Mouse (Mus musculus) urinary bladder, postnatal 25 days (tissue): ENCODE measurements around the gene Snap23.

Source experiments
- DNase-seq: peaks from one replicate; pipeline ENCODE4 v3.0.0; 2022; ENCODE audit warnings: low spot score

The Snap23 gene

GRCm38 (mm10) chr2:120589759-120590158, 22.3 kb downstream of the Snap23 start:
- no peak for DNase-seq

- DNase-seq = no peak
Observed at GRCm38 (mm10) chr2:120592227-120592626, 24.8 kb downstream of the Snap23 start.

DNA sequence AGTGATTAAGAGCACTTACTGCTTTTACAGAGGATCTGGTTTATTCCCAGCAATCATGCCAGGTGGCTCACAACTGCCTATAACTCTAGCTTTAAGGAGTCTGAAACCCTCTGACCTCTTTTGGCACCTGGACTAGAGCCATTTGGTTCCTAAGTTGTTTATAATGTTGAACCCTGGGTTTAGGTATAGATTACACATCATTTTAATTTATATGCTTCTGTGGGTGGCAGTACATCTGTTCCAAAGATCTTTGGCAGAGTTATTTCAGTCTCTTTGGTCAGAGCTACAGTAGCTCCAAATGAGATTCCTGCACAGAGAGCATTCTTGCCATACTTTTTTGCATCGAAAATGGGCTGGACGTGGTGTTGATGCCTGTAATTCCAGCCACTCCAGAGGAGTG, 30.3 kb downstream of the Snap23 start:
- DNase-seq = no peak

- DNase-seq = no peak
Observed at GRCm38 (mm10) chr2:120599506-120599905, 32.0 kb downstream of the Snap23 start.

DNA sequence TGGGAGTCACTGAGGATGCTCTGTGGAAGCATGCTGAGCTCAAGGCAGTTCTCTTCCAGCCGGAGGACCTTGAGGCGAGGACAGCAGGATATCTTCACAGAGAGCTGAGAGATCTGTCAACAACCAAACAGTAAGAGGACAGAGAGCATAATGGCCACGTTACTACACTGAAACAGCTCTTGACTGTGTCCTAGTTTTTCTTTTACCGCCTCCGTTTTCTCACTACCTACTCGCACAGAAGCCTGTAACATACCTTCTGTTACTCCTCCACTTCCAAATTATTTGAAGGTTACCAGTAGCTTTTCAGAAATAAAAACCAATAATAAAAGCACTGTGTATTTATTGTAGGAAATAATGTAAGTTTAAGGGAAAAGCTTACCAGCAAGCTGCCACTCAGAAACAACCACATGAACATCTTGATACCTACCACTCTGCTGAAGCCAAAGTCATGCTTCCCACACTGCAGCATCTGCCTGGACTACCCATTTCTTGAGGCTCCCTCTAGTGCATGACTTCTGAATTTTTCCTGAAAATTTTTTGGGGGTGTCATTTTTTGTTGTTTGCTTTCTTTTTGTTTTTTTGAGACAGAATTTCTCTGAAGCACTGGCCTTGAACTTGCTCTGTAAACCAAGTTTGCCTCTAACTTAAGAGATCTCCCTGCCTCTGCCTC, 38.7 kb downstream of the Snap23 start:
- no peak for DNase-seq

GRCm38 (mm10) chr2:120608830-120609723, 41.6 kb downstream of the Snap23 start, which contains the start of the genes Haus2 and Lrrc57:
Haus2 (plus strand) TSS chr2:120609383.
Lrrc57 (minus strand) TSS chr2:120609520.
- DNase-seq = peak; percentile 92

DNA sequence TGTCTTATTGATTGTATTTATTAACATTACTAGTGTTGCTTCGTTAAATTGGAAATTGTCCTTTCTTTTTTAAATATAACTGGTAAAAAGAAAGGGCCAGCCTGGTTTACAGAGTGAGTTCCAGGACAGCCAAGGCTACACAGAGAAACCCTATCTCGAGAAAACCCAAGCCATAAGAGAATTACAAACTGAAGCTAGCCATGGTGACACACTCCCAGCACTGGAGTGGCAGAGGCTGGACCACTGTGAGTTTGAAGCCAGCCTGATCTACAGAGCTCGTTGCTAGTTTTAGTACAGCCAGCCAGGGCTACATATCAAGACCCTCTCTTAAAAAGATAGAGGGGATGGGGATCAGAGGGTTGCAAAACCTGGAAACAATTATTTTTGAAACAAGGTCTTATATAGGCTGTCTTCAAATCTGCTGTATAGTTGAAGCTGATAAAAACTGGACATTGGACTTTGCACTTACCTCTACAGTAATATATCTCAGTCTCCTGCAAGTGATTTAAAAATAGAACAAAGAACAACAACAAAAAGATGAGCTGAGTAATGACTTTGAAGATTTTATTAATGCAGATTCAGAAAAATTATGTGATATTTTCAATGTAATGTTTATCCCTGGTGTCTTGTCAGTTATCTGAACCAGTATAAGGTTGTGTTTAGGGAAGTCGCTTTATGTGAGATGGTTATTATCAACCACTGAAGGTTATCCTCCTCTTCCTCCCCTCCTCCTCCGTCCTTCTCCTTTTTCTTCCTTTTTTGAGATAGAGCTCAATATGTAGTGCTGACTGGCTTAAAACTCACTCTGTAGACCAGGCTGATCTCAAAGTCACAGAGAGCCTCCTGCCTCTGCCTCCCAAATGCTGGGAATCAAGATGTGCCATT, 49.0 kb downstream of the Snap23 start:
- no peak for DNase-seq

DNA sequence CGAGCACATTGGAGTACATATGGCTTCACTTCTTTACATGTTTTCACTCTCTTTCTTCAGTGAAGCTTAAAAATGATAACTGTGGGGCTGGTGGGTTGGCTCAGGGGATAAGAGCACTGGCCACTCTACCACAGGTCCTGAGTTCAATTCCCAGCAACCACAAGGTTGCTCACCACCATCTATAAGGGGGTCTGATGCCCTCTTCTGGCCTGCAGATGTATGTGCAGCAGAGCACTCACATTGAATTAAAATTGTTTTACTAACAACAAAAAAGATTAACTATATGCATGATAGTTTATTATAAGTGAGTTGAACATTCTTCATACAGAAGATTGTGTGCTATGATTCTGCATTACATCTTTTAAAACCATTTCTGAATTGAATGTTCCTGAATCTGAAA, 52.1 kb downstream of the Snap23 start:
- DNase-seq = no peak

DNA sequence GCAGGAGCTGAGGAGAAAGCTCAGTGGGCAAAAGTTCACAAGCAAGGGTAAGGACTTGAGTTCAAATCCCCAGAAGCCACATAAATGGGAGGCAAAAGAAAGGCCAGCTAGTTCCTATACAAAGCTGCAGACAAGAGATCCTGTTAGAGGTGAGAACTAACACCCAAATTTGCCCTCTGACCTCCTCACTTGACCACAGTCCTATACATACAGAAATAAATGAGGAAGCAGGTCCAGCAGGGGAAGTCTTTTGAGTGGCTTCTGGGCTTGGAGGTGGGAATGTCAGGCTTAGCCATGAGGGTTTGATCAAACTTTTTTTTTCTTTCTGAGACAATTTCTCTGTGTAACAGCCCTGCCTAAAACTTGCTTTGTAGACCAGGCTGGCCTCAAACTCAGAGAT, 55.4 kb downstream of the Snap23 start:
- DNase-seq = no peak

DNA sequence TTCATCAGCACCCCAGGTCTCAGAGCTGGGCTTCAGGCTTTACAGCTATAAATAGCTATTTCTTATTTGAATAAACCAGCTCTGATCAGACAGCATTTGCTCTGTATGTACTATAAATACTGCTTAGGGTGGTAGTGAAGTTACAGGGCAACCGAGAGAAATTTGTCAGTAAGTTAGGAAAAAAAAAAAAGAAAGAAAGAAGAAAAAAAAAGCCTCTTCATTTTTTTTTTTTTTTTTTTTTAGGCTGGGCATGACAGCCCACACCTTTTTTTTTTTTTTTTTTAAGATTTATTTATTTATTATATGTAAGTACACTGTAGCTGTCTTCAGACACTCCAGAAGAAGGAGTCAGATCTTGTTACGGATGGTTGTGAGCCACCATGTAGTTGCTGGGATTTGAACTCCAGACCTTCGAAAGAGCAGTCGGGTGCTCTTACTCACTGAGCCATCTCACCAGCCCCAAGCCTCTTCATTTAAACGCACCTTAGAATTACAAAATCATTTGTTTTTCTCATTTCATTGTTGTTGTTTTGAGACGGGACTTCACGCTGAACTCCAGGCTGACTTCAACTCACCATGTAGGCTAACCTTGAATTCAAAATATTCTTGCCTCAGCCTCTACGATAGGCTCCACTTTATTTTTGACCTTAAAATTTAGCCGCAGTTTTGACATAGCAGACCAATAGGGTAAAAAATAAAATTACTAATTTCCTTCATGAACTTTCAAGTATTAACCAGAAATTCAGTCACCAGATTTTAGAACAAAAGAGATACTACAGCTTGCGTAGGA, 60.8 kb downstream of the Snap23 start:
- DNase-seq = no peak

DNA sequence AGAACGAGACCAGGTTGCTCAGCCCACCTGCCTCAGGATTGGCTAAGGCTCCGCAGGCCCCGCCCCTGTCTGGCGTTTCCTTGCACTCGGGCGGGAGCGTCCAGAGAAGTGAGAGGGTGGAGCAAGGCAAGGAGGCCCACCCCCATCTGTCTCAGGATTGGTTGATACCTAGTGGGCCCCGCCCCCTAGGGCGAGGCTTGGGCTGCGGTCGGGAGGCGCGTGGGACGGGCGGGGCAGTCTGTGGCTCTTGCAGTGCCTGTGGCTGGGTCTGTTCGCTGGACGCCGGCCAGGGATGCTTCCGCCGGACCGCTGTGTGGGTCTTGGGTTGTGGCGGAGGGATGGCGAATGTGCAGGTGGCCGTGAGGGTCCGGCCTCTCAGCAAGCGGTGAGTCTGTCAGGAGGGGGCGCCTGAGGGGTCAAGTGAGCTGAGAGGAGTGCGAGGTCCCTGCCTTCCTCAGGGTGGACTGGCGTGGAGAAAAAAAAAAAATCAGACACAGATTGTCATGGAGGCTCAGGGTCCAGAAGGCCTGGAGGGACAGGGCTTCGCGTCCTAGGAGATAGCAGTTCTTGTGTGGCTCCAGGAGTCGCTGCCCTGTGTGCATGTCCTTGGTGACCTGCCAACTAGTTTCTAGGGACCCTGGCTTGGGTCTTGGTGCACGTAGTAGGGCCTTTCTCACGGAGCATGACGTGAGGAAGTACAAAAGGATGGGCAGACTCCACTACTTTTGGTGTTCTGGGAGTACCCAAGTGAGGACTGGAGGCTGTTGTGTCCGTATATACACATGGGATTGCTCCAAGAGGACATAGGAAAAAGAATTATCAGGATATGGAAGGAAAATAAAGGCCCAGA, 61.6 kb downstream of the Snap23 start, which contains the start of gene Stard9:
TSS of gene Stard9 (plus strand) at position 236 of the 850 bp plus-strand sequence.
- DNase-seq = peak; percentile 91

DNA sequence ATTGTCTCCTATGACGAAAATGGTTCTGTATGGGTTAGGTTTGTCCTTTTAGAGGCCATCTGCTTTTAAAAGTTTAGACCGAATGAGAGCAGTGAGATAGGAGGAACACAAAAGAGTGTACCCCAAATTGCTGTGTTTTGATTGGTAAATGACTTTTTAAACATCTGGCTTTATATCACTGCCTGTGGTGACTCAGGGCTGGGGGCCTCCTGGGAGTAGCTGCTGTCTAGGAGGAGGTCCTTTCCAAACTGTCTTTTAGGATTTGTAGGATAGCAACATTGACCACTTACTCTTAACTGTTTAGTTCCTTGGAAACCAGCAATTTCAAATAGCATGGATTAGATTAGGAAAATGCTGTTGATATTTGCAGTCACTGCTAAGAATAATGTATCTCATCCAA, 62.8 kb downstream of the Snap23 start:
- DNase-seq = no peak

DNA sequence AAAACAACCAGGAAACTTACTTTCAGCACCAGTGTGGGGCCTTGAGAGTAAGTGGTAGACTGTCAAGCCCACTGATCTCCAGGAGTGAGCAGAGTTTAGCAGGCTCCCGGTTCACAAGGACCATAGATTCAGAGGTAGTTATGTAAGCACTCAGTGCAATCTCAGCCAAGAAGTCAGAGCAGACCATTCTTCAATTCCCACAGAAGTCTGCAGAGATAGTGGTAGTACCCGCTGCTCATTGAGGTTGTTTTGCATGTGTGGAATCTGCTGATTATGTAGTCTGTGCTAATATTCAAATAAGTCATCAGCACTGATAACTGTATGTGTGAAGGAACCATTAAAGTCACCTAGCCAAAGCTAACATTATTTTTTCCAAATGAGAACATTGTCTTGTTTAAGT, 63.2 kb downstream of the Snap23 start:
- DNase-seq = no peak

- no peak for DNase-seq
Observed at GRCm38 (mm10) chr2:120631521-120631920, 64.0 kb downstream of the Snap23 start.

DNA sequence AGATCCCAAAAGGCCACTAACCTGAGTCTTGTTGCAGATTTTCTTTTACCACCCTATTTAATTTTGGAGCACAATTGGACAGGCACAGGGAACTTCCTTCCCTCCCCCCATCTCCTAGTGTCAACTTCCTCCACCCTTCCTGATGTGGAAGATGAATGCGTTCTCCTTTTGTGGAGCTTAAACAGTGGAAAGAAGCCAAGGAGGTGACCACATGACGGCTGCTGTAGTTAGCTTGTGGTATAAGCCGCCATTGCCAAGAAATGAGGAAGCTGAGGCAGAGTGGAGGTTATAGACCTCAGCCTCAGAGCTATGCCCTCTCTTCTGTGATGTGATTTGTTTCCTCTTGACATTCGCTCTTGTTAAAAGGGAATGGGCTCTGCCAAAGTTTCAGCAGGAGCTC, 64.5 kb downstream of the Snap23 start:
- no peak for DNase-seq

DNA sequence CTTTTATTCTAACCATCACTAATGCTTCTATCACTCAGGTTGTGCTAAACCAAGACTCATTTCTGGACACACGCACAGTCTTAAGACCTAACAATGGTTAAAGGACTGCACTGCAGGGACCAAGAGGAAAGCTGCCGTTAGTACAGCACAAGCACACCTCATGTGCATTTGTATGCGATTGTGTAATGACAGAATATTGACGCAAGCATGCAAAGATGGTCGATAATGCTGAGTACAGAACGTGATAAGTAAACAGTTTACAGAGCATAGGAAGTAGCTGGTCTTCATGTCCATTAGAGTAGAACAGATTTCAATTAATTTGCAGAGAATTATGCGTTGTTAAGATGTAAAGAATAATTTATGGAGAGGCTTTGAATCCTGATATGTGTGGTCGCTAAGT, 73.4 kb downstream of the Snap23 start:
- no peak for DNase-seq

DNA sequence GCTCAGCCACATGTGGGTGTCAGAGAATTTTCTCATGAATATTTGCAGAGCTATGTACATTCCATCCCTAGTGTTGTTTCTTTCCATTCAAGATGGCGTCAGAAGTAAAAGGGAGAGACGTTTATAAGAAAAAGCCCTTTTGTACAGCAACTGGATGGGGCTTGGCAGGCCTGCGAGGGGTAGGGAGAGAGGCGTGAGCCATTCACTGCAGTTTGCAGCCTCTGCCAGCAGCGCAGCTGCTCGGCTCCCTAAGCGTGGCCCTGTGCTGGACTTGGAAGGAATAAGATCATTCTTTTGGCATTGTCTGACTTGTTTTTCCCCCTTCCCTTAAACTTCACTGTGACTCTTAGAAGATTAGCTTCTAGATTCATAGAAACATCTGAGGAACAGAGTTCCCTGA, 76.4 kb downstream of the Snap23 start:
- peak; percentile 19 for DNase-seq

GRCm38 (mm10) chr2:120646777-120647176, 79.3 kb downstream of the Snap23 start:
- no peak for DNase-seq
